21 mouse cellular contexts compared by ENCODE assay signal in genomic region chr16:97035271-97035670, GRCm38 (mm10).
DNase-seq lines count a peak whose midpoint lies in the region; ATAC-seq and TF ChIP-seq lines count a peak whose summit lies in the region.
"Had no signal": no experiment of that assay in that cellular context is flagged by ENCODE, and none has a peak within 500 bp of the region (broad histone marks: within the 10 kb centered on the region; RNA-seq: fewer than 3 reads in every experiment).

No protein-coding gene starts in this region.

- DNase-seq in heart, embryonic 10.5 days (ENCODE audit: low spot score) = peak; percentile 1
- DNase-seq in midbrain, embryonic 14.5 days = peak; percentile 41
- DNase-seq in midbrain, postnatal 0 days (ENCODE audit: low spot score) = no peak
- peak; percentile 64 for DNase-seq in brain, embryonic 14.5 days (ENCODE audit: low read depth)
- DNase-seq in c-Kit-positive CD71-positive TER-119-positive erythroid progenitor cells, embryonic 14.5 days (ENCODE audit: low spot score) = no peak
- no peak for DNase-seq in adrenal gland, adult 8-10 months
- DNase-seq: adrenal gland, postnatal 14 days; cerebellum, adult 11 months; cerebellum, adult 8-10 months; cerebellum, postnatal 14 days; forebrain, postnatal 0 days; gastrocnemius, postnatal 36 days; heart, adult 18-20 months; heart, postnatal 36 days; kidney, adult 2 months had no signal

- no peaks in the 10 kb centered on the region for H3K27me3 ChIP-seq in heart, embryonic 10.5 days (ENCODE audit: insufficient read depth, poor library complexity, severe bottlenecking)
- no peaks in the 10 kb centered on the region for H3K27me3 ChIP-seq in heart, embryonic 11.5 days (ENCODE audit: control insufficient read depth, insufficient read depth, low read length)
- H3K27me3 ChIP-seq in midbrain, embryonic 14.5 days (ENCODE audit: control insufficient read depth, insufficient read depth, low read length) = no peaks in the 10 kb centered on the region
- no peaks in the 10 kb centered on the region for H3K27me3 ChIP-seq in midbrain, postnatal 0 days (ENCODE audit: insufficient read depth, low read length)
- H3K27me3 ChIP-seq: embryonic facial prominence, embryonic 12.5 days; heart, embryonic 12.5 days; hindbrain, embryonic 13.5 days had no signal

- no peak overlapping the region for H3K4me3 ChIP-seq in heart, embryonic 10.5 days
- H3K4me3 ChIP-seq in heart, embryonic 11.5 days (ENCODE audit: low read depth, low read length) = no peak overlapping the region
- H3K4me3 ChIP-seq in midbrain, embryonic 14.5 days (replicated peaks; ENCODE audit: low read depth, low read length) = no peak overlapping the region
- no peak overlapping the region for H3K4me3 ChIP-seq in midbrain, postnatal 0 days (ENCODE audit: low read depth, low read length)
- H3K4me3 ChIP-seq: embryonic facial prominence, embryonic 12.5 days; heart, embryonic 12.5 days; hindbrain, embryonic 13.5 days had no signal

- no peak overlapping the region for H3K9ac ChIP-seq in heart, embryonic 11.5 days (ENCODE audit: low read depth, low read length)
- no peak overlapping the region for H3K9ac ChIP-seq in midbrain, embryonic 14.5 days (replicated peaks; ENCODE audit: low read length)
- no peak overlapping the region for H3K9ac ChIP-seq in midbrain, postnatal 0 days (replicated peaks; ENCODE audit: low read length, poor library complexity, severe bottlenecking)
- H3K9ac ChIP-seq: embryonic facial prominence, embryonic 12.5 days; forebrain, postnatal 0 days; heart, embryonic 12.5 days; hindbrain, embryonic 13.5 days had no signal

- WGBS in heart, embryonic 10.5 days = 56% methylated on average over 4 of the region's 4 CpGs
- WGBS in heart, embryonic 11.5 days (ENCODE audit: insufficient replicate concordance) = 56% methylated on average over 4 of the region's 4 CpGs
- 30% methylated on average over 4 of the region's 4 CpGs for WGBS in midbrain, embryonic 14.5 days
- WGBS in midbrain, postnatal 0 days = 34% methylated on average over 4 of the region's 4 CpGs

- no peaks in the 10 kb centered on the region for H3K9me3 ChIP-seq in heart, embryonic 10.5 days
- no peaks in the 10 kb centered on the region for H3K9me3 ChIP-seq in heart, embryonic 11.5 days (replicated peaks; ENCODE audit: control insufficient read depth, low read length)
- no peaks in the 10 kb centered on the region for H3K9me3 ChIP-seq in midbrain, embryonic 14.5 days (ENCODE audit: control insufficient read depth, low read length)
- no peaks in the 10 kb centered on the region for H3K9me3 ChIP-seq in midbrain, postnatal 0 days (ENCODE audit: low read length)
- H3K9me3 ChIP-seq: embryonic facial prominence, embryonic 12.5 days; G1E; heart, embryonic 12.5 days; hindbrain, embryonic 13.5 days had no signal

- H3K36me3 ChIP-seq in heart, embryonic 10.5 days = no peaks in the 10 kb centered on the region
- H3K36me3 ChIP-seq in heart, embryonic 11.5 days (ENCODE audit: control insufficient read depth, insufficient read depth, low read length) = no peaks in the 10 kb centered on the region
- 0 out of 2 replicates have a peak, but pooled peaks cover 3% of the 10 kb centered on the region for H3K36me3 ChIP-seq in midbrain, embryonic 14.5 days (ENCODE audit: control insufficient read depth, insufficient read depth, low read length)
- 0 out of 2 replicates have a peak, but pooled peaks cover 4% of the 10 kb centered on the region for H3K36me3 ChIP-seq in midbrain, postnatal 0 days (ENCODE audit: insufficient read depth, low read length)
- H3K36me3 ChIP-seq: embryonic facial prominence, embryonic 12.5 days; G1E; heart, embryonic 12.5 days; hindbrain, embryonic 13.5 days had no signal

- no peak for ATAC-seq in heart, embryonic 11.5 days (replicated peaks; ENCODE audit: insufficient number of reproducible peaks, low FRiP score, low TSS enrichment)
- ATAC-seq in midbrain, embryonic 14.5 days (ENCODE audit: low FRiP score, low TSS enrichment) = no peak
- ATAC-seq in midbrain, postnatal 0 days (ENCODE audit: low FRiP score) = no peak
- ATAC-seq: forebrain, postnatal 0 days; intestine, embryonic 16.5 days had no signal

- no peak overlapping the region for H3K4me2 ChIP-seq in heart, embryonic 11.5 days
- H3K4me2 ChIP-seq in midbrain, embryonic 14.5 days (ENCODE audit: low read length) = no peak overlapping the region
- no peak overlapping the region for H3K4me2 ChIP-seq in midbrain, postnatal 0 days (ENCODE audit: low read depth, low read length, poor library complexity, severe bottlenecking)
- H3K4me2 ChIP-seq: embryonic facial prominence, embryonic 12.5 days; heart, embryonic 12.5 days; hindbrain, embryonic 13.5 days had no signal

- TF ChIP-seq POLR2A in brain, embryonic 14.5 days (IDR thresholded peaks at IDR 0.05; ENCODE audit: borderline replicate concordance, extremely low read depth, insufficient read depth, insufficient read length, poor library complexity, severe bottlenecking) = no peak

- no peak overlapping the region for H3K27ac ChIP-seq in heart, embryonic 10.5 days
- H3K27ac ChIP-seq in heart, embryonic 11.5 days (ENCODE audit: low read depth, low read length) = no peak overlapping the region
- no peak overlapping the region for H3K27ac ChIP-seq in midbrain, embryonic 14.5 days (replicated peaks; ENCODE audit: low read depth, low read length)
- H3K27ac ChIP-seq in midbrain, postnatal 0 days (ENCODE audit: low read depth, low read length) = no peak overlapping the region
- H3K27ac ChIP-seq: embryonic facial prominence, embryonic 12.5 days; hindbrain, embryonic 13.5 days had no signal

- H3K4me1 ChIP-seq in heart, embryonic 10.5 days = 0 out of 2 replicates have a peak, but pooled peaks cover 4% of the 10 kb centered on the region
- H3K4me1 ChIP-seq in heart, embryonic 11.5 days (ENCODE audit: control insufficient read depth, insufficient read depth, low read length) = no peaks in the 10 kb centered on the region
- H3K4me1 ChIP-seq in midbrain, embryonic 14.5 days (ENCODE audit: control insufficient read depth, insufficient read depth, low read length) = peaks cover 10% of the 10 kb centered on the region; the same call in 1 of the 2 replicates
- H3K4me1 ChIP-seq in midbrain, postnatal 0 days (ENCODE audit: insufficient read depth, low read length) = peaks cover 2% of the 10 kb centered on the region; the same call in 1 of the 2 replicates
- H3K4me1 ChIP-seq: embryonic facial prominence, embryonic 12.5 days; heart, embryonic 12.5 days; hindbrain, embryonic 13.5 days had no signal

- TF ChIP-seq CTCF in midbrain, postnatal 0 days (IDR thresholded peaks at IDR 0.05) = no peak
- TF ChIP-seq CTCF in brain, embryonic 14.5 days (IDR thresholded peaks at IDR 0.05; ENCODE audit: borderline replicate concordance, extremely low read depth, insufficient read depth, insufficient read length) = no peak

Comparison
In these comparisons a context has a peak if more than half of its experiments do, and no peak if none do; other contexts are left out.
1. DNase-seq: peak in heart, embryonic 10.5 days (single experiment), midbrain, embryonic 14.5 days (single experiment) and brain, embryonic 14.5 days (single experiment); none in midbrain, postnatal 0 days (single experiment), c-Kit-positive CD71-positive TER-119-positive erythroid progenitor cells, embryonic 14.5 days (single experiment) and adrenal gland, adult 8-10 months (single experiment).